Mouse (Mus musculus): ENCODE measurements around the gene Ackr4.

Gene Ackr4

GRCm38 (mm10) chr9:104126833-104127232, at the start of gene Ackr4:
Gene Ackr4 (minus strand): TSS chr9:104126933.
- no peak for DNase-seq

- no peak for DNase-seq
Measured at GRCm38 (mm10) chr9:104172342-104172741, 45.6 kb upstream of the Ackr4 start.

- DNase-seq = no peak
Measured at GRCm38 (mm10) chr9:104171651-104172050, 44.9 kb upstream of the Ackr4 start.

- DNase-seq = no peak
Measured at GRCm38 (mm10) chr9:104169986-104170385, 43.3 kb upstream of the Ackr4 start.

- no peak for DNase-seq
Measured at GRCm38 (mm10) chr9:104165926-104166325, 39.2 kb upstream of the Ackr4 start.

GRCm38 (mm10) chr9:104164194-104164593, 37.5 kb upstream of the Ackr4 start:
- DNase-seq = no peak

- no peak for DNase-seq
Measured at GRCm38 (mm10) chr9:104161117-104161516, 34.4 kb upstream of the Ackr4 start.

GRCm38 (mm10) chr9:104157291-104157690, 30.6 kb upstream of the Ackr4 start:
- no peak for DNase-seq

- DNase-seq = no peak
Measured at GRCm38 (mm10) chr9:104156506-104156905, 29.8 kb upstream of the Ackr4 start.

GRCm38 (mm10) chr9:104155100-104155715, 28.5 kb upstream of the Ackr4 start:
- no peak for DNase-seq

- no peak for DNase-seq
Measured at GRCm38 (mm10) chr9:104152121-104152520, 25.4 kb upstream of the Ackr4 start.

GRCm38 (mm10) chr9:104148969-104149368, 22.2 kb upstream of the Ackr4 start:
- DNase-seq = no peak

GRCm38 (mm10) chr9:104146683-104147082, 19.9 kb upstream of the Ackr4 start:
- no peak for DNase-seq

GRCm38 (mm10) chr9:104144314-104144996, 17.7 kb upstream of the Ackr4 start:
- DNase-seq = no peak

GRCm38 (mm10) chr9:104142805-104143204, 16.1 kb upstream of the Ackr4 start:
- no peak for DNase-seq

- no peak for DNase-seq
Measured at GRCm38 (mm10) chr9:104140351-104140750, 13.6 kb upstream of the Ackr4 start.

- no peak for DNase-seq
Measured at GRCm38 (mm10) chr9:104130141-104130755, 3.5 kb upstream of the Ackr4 start.

GRCm38 (mm10) chr9:104128110-104128509, 1.4 kb upstream of the Ackr4 start:
- no peak for DNase-seq

GRCm38 (mm10) chr9:104123622-104124021, 3.1 kb downstream of the Ackr4 start:
- DNase-seq = no peak

GRCm38 (mm10) chr9:104123101-104123500, 3.6 kb downstream of the Ackr4 start:
- no peak for DNase-seq

GRCm38 (mm10) chr9:104109151-104109550, 17.6 kb downstream of the Ackr4 start:
- no peak for DNase-seq

GRCm38 (mm10) chr9:104108571-104109143, 18.1 kb downstream of the Ackr4 start:
- no peak for DNase-seq

GRCm38 (mm10) chr9:104107482-104107881, 19.3 kb downstream of the Ackr4 start:
- no peak for DNase-seq

GRCm38 (mm10) chr9:104106930-104107329, 19.8 kb downstream of the Ackr4 start:
- DNase-seq = no peak
